Mouse (Mus musculus) erythroblast, adult 5-6 weeks (primary cell): ENCODE data around the gene Ssbp4. TPM values are rescaled to one million over a fixed set of nuclear protein-coding genes. Genes with fewer than 3 reads are reported as not detected.

ENCODE experiments used
- ATAC-seq: replicated peaks from 2 replicates; pipeline ENCODE4 v1.8.0; 2016; ENCODE audit warnings: moderate number of reproducible peaks, mild to moderate bottlenecking, moderate TSS enrichment, inconsistent platforms; ENCODE audit not compliant: poor library complexity, low FRiP score, severe bottlenecking
- total RNA-seq, 2 experiments: library from RNA; stranded (forward) in 1 of 2; stranded (reverse) in 1 of 2; fragments of 150-400 nt in 1 of 2; fragments of 200-764, 138-1000 nt in 1 of 2; gene quantifications; 2 replicates each; pipeline versions ENCODE4 v1.2.3 to v1.2.4; 2015 to 2017; ENCODE audit warnings: low replicate concordance in 2 of 2

The Ssbp4 gene
- total RNA-seq, 2 experiments from 2014 or later = 6.3 TPM

DNA sequence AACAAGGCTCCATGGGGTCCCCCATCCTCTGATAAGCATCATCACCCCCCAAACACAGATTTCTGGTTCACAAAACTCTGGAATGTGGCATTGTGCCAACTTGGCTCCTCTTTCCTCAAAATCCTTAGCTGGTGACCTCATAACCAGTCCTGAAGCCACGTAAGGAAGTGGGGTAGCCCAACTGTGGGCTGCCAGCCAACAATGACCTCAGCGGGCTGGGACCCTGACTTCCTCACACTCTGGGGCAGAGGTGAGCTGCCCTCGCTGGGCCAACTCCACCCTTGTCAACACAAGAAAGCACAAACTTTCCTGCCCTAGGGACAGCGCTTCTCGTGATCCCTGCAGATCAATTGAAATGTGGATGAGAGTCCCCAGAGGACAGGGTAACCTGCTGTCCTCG is 25.4 kb upstream of the Ssbp4 start:
- ATAC-seq = no peak

GRCm38 (mm10) chr8:70632346-70632892 is 23.7 kb upstream of the Ssbp4 start, which contains the start of gene Gdf15:
Gene Gdf15 (minus strand): TSS chr8:70632456.
- ATAC-seq = no peak

DNA sequence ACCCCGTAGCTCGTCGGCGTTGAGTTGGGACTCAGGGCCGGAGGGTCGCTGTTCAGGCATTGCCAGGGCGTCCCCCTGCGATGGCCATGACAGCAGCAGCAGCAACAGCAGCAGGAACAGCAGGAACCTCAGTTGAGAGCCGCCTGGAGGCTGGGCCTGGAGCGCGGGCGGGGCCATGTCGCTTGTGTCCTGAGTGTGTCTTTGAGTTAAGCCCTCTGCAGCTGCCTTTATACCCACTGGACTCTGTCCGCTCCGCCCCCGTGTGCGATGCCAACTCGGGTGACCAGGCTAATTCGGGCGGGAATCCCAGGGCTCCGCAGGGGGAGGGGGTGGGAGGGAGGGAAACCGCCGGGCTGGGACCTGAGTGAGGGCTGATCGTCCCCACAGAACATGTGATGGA is 22.8 kb upstream of the Ssbp4 start:
- ATAC-seq = no peak

- peak; percentile 28; the same call in 1 of the 2 replicates for ATAC-seq
These were observed 22.1 kb upstream of the Ssbp4 start for GRCm38 (mm10) chr8:70630532-70631381.

DNA sequence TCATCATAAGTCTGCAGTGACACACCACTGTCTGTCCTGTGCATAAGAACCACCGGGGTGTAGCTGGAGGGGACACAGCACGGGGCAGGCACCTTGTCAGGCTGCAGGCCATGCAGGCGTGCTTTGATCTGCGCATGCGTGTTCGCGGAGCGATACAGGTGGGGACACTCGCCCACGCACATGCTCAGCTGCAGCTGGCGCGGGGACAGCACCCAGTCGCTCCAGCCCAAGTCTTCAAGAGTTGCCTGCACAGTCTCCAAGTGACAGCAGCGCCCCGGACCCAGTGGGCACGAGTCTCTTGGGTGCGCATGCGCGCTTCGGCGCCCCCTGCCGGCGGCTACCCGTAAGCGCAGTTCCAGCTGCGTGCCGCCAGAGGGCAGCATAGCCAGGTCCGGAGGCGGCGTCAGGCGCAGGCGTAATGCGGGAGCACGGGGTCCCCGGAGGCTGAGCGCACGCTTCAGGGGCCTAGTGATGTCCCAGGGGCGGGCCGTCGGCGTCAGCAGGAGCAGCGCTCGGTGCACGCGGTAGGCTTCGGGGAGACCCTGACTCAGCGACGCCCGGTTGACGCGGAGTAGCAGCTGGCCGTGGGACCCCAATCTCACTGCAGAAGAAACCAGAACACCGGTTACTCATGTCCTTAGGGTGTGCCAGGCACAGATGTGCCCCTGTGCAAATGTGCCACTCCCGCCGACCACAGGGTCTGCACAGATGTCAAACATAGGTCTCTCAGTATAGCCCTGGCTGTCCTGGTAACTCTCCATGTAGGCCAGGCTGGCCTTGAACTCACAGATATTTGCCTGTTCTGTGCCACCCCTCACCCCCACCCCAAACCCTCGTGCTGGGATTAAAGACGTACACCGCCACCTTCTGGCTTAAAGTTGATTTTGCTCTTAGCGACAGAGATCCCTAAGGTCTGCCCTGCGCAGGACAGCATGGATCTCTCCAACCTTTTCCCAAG is 21.2 kb upstream of the Ssbp4 start:
- ATAC-seq = peak; percentile 74

- no peak for ATAC-seq
These were observed 20.4 kb upstream of the Ssbp4 start for GRCm38 (mm10) chr8:70628986-70629490.

- ATAC-seq = no peak
These were observed 18.4 kb upstream of the Ssbp4 start for GRCm38 (mm10) chr8:70627041-70627440.

- 0 out of 2 replicates have a peak, but pooled peaks have one; percentile 33 for ATAC-seq
These were observed 16.4 kb upstream of the Ssbp4 start for GRCm38 (mm10) chr8:70625104-70625503.

GRCm38 (mm10) chr8:70622220-70622619 is 13.5 kb upstream of the Ssbp4 start:
- peak; percentile 55 for ATAC-seq

DNA sequence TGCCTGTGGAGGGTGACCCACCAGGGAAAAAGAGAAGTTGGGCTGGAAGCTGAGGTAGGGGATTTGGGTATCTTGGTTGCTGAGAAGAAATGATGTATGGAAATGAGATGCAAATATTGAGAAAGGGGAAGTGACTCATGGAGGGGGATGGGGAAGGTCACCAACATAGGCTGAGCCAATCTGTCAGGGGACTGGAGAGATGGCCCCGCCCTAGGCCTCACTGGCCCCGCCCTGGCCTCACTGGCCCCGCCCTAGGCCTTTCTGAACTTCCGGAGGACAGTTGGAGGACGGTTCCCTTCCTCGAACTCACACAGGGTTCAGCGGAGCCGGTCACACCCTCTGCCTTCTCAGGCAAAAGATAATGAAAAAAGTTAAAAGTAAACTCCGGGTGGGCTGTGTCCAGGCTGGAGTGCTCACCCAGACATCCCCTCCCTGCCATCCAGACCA is 10.2 kb upstream of the Ssbp4 start:
- ATAC-seq = peak; percentile 80

- ATAC-seq = 0 out of 2 replicates have a peak, but pooled peaks have one; percentile 22
These were observed 9.3 kb upstream of the Ssbp4 start for GRCm38 (mm10) chr8:70617985-70618384.

- no peak for ATAC-seq
These were observed 8.0 kb upstream of the Ssbp4 start for GRCm38 (mm10) chr8:70616645-70617044.

DNA sequence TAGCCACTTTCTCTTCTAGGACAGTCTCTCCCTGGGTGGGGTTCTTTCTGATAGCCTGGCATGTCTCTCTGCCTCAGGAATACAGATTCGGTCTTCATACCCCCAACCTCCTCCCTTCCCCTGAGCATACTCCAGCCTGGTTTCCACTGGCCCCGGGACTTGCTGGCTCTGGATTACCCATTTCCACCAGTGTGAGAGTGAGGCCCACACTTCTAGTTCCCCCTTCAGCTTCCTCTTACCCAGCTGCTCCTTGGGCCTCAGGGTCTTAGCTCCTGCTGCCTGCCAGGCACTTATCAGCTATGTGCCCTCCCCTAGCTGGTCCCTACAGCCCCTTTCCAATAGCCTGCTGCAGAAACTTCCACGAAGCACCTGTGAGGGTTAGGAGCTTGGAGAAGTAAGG is 7.2 kb upstream of the Ssbp4 start, which contains the start of gene Lrrc25:
Gene Lrrc25, plus strand, starts transcription at position 262 of the 400 bp plus-strand sequence.
- no peak for ATAC-seq

GRCm38 (mm10) chr8:70615281-70615680 is 6.6 kb upstream of the Ssbp4 start:
- ATAC-seq = no peak

- ATAC-seq = no peak
These were observed 5.8 kb upstream of the Ssbp4 start for GRCm38 (mm10) chr8:70614469-70614868.

DNA sequence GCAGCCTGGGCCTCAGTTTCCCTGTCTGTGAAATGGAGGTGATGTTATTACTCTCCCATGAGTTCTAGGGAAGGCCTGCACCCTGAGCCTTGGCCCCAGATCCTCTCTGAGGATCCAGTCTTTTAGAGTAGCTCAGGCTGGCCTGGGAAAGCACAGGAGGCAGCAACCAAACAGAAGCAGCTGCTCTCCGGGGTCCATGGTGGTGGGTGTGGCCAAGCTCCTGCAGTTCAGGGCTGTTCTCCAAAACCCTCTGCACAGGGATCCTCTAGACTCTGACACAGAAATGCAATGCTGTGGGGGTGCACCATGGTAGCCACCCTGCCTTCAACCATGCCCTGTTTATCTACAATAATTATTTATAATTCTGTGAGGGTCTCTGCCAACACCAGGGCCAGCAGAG is 5.1 kb upstream of the Ssbp4 start:
- no peak for ATAC-seq

DNA sequence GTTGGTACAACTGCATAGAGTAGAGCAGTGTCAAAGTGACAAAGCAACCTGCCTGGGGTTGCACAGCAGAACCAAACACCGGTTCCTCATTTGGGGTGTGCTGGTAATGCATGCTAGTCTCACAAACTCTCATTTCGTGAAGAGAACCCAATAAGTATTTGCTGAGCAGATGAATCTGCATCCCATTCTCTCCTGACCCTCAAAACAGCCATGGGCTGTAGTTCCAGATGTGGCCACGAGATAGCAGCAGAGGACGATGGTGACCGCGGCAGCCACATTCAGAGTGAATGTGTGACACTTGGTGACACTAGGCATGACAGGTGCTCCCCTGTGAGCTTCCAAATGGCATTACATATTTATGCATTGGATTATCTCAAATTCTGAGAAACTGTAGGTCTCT is 3.2 kb upstream of the Ssbp4 start:
- ATAC-seq = peak; percentile 79

GRCm38 (mm10) chr8:70610796-70611771 is 2.4 kb upstream of the Ssbp4 start:
- ATAC-seq = peak; percentile 64
